Mouse (Mus musculus) 3134 (cell line): ENCODE measurements at regions not wholly inside any gene's neighbourhood (a gene's known extent, or its start where the extent isn't known, plus 50 kb on each side); places are given as distances from the start of the nearest gene placed in this dataset.
A peak's percentile ranks its signal among the peaks of the same experiment; 100 is the strongest.

Source experiments
- DNase-seq: peaks from one replicate; pipeline ENCODE4 v3.0.0-alpha.2; 2011; ENCODE audit warnings: low spot score; ENCODE audit not compliant: insufficient read length; ENCODE audit errors: extremely low read depth

- peak; percentile 22 for DNase-seq
Measured at GRCm38 (mm10) chr9:75955082-75955481, 59.6 kb upstream of the Hmgcll1 start.

- DNase-seq: no peak
Measured at GRCm38 (mm10) chr9:75956370-75956769, 58.3 kb upstream of the Hmgcll1 start.

GRCm38 (mm10) chr9:75958720-75959339, 55.8 kb upstream of the Hmgcll1 start:
- no peak for DNase-seq

GRCm38 (mm10) chr9:75959775-75960174, 54.9 kb upstream of the Hmgcll1 start:
- DNase-seq: no peak

GRCm38 (mm10) chr9:75960587-75961349, 53.9 kb upstream of the Hmgcll1 start:
- DNase-seq: peak; percentile 6
